Mouse (Mus musculus) thymus, postnatal 4 days (tissue): ENCODE results near the gene Ezh2.

Experiments used
- DNase-seq: peaks from one replicate; pipeline ENCODE4 v3.0.0; 2021

Ezh2 gene

DNA sequence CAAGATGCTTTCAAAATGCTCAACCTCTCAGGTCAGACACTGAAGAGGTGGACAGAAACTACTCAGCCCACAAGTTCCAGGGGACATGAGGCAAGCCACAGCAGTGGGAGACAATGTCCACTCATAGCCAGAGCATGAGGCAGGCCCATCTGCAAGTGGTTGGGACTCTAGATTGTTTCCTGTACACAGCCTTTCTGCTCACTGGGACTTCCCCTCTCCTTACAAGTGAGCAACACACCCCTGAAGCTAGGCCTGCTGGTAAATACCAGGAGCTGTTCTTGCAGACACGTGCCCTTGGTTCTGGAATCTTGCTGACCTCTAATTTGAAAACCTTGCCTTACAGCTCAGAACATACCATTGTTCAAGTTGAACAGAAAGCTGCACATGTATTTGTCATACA, 62.6 kb downstream of the Ezh2 start:
- DNase-seq, result no peak

DNA sequence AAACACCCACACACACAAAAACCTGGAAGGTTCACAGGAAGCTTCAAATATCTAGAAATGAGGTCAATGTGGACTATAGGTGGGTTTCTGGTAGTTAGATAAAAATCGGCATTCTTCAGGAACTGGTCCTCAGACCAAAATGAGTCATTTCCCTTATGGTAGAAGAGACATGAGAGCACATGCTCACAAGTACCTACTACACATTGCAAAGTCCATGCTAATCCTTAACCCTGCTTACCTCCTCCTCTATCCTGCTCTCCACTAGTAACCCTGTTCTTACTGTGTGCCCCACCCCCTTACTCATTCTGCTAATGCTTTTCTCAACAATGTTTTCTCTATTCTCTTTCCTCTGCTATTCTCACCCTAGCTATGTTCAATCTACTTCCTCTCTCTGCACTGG, 67.5 kb downstream of the Ezh2 start:
- DNase-seq, result no peak

DNA sequence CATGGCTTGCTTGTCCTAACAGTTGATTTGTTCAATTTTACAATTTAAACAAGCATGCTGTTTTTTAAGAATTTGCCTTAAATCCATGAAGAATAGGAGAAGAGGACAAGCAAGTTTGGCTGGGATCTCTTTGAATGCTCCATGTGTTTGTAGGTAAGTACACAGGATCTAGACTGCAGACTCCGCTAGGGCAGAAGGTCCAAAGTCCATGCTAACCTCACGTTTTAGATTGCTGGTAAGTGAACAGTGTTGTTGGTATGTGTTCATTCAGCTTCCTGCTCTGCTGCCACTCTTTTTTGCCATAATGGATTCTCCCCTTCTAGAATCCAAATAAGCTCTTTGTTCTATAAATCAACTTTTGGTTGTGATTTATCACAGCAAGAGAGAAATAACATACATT, 68.0 kb downstream of the Ezh2 start:
- no peak for DNase-seq

DNA sequence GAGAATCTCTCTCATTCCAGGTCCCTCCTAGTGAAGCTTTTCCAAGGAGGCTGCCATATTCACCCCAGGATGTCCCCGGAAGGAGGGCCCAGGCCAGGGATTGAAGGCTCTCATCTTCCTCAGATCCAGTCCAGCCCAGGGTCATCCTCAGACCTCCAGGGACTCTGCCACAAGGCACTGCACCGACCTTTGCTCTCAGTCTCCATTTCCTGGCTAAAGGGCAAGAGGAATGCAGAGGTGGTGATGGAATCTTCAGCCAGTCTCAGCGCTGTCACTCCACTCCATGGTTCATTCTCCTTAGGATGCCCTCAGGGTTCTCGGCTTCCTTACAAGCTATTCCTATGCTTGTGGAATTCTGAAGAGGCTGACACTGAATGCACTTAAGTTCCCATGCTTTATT, 68.7 kb downstream of the Ezh2 start:
- no peak for DNase-seq

DNA sequence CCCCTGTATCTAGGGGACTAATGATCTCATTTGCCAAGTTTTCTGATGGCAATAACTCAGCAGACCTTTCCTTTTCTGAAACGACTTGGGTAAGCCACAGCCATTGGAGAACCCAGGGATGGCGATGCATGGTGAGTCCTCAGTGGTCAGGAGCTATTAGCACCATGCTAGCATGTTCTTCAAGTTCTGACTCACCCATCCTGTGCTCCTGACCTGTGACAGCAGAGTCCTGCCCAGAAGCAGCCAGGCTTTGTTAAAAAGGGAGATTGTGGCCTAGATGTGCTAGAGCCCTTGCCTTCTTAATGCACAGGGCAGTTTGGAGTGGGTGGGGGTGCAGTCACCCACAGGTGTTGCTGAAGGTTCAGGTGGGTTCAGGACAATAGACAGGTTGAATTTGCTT, 70.1 kb downstream of the Ezh2 start:
- DNase-seq, result no peak

DNA sequence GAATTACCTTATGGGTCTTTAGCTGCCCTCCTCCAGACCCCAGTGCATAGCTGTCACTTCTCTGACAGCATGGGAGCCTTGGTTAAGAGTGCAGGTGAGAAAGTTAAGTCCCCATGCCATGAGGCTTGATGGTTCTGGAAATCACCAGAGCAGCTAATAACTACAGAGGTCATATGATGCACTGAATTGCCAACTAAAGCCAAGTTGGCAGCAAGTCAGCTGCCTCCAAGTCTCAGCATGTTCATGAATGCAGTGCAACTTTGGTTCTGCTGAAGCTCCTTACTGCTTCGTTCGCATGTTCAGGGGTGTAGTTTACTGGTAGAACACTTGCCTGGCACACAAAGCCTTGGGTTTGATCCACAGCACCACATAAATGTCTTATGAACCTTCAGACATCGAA, 72.7 kb downstream of the Ezh2 start:
- DNase-seq, result no peak

DNA sequence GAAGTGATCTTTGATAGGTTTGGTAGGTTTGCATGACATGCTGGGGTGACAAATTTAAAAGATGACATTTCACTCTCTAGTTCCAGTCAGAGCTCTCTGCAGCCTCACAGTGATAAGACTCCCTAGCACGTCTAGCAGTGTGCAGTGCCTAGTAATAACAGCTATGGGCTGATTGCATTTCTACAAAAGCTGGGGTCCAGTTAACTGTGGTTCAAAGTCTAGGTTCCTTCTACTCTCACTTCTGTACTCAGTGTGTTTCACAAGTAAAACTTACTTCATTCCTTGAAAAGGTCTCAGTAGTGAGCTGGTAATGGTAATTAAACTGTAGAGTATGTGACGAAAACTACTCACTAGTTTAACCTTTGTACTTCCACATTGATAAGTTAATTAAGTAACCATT, 75.1 kb downstream of the Ezh2 start:
- no peak for DNase-seq

DNA sequence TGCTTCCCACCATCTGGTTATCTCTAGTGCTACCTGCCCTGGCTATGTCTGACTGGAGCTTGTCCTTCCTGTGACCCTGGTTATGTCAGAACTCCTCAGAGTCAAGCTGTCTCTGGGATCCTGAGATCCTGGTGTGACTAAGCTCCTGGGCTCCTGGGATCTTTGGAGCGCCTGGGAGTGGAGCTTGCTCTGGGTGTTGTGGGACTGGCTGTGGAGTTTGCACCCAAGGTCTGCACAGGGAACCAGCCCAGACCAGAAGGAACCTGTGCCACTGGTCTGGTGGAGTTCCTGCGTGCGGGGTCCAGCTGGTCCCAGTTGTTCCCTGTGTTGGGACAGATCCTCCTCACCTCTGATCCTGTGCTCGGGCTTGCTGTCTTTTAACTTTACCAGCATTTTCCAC, 100.6 kb downstream of the Ezh2 start:
- DNase-seq, result no peak

DNA sequence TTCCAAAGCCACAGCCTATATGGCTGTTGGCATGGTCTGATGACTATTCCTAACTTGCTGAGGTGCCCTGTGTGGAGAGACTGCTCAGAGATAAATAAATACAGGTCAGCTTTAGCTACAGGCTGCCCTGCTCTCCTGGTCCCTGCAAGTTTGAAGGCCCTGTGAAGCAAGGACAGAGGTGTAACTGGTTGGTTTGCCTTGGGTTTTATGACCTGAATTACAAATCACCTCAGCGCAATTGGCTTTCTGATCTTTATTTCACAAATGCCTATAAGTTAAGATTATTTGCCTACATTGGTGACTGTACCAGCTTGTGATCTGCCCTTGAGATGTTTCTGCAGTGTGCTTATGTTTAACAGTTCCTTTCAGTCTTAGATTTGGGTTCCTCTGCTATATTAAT, 113.1 kb downstream of the Ezh2 start:
- no peak for DNase-seq
